Mouse (Mus musculus) CH12.LX (cell line): ENCODE results near the gene Pde4b. TPM values are rescaled to one million over a fixed set of nuclear protein-coding genes. Genes with fewer than 3 reads are reported as not detected.

Source experiments
- DNase-seq: peaks from one replicate; pipeline ENCODE4 v3.0.0-alpha.2; 2013; ENCODE audit errors: extremely low read depth
- H3K27ac ChIP-seq: 2 replicates; pipeline ENCODE4 v1.5.1; 2012; ENCODE audit warnings: low read depth, mild to moderate bottlenecking, control low read depth, moderate library complexity; ENCODE audit not compliant: insufficient read depth
- H3K27me3 ChIP-seq: replicated peaks from 2 replicates; pipeline ENCODE3; 2012; ENCODE audit warnings: inconsistent platforms
- H3K36me3 ChIP-seq, 2 experiments: replicated peaks in 1 of 2; 2 replicates each; pipeline versions ENCODE3 to v1.6.1; 2012; ENCODE audit warnings: inconsistent platforms in 1 of 2, low read length in 1 of 2, mild to moderate bottlenecking in 1 of 2, mixed read lengths in 1 of 2, moderate library complexity in 1 of 2; ENCODE audit not compliant: control insufficient read depth in 1 of 2, insufficient read depth in 1 of 2
- H3K4me1 ChIP-seq, 2 experiments: 2 replicates each; pipeline ENCODE4 v1.6.1; 2012; ENCODE audit warnings: inconsistent platforms in 1 of 2, moderate library complexity in 1 of 2; ENCODE audit not compliant: insufficient read depth in 2 of 2, control insufficient read depth in 1 of 2
- H3K4me2 ChIP-seq: 2 replicates; pipeline ENCODE4 v1.6.1; 2012; ENCODE audit warnings: low read depth, mild to moderate bottlenecking, control low read depth; ENCODE audit not compliant: poor library complexity, insufficient read depth, severe bottlenecking
- H3K4me3 ChIP-seq, 3 experiments: fragments of 150-350 bp in 1 of 3; sonication (generic) in 1 of 3; replicated peaks in 1 of 3; 2 replicates each; pipeline versions ENCODE3 to v1.5.1; 2011 to 2012; ENCODE audit warnings: low read depth in 2 of 3, low read length in 2 of 3, mild to moderate bottlenecking in 2 of 3, moderate library complexity in 2 of 3, control low read depth in 1 of 3, improper control_type of control experiment in 1 of 3, inconsistent platforms in 1 of 3, mixed read lengths in 1 of 3; ENCODE audit not compliant: poor library complexity in 1 of 3
- H3K79me2 ChIP-seq: replicated peaks from 2 replicates; pipeline ENCODE4 v1.6.1; 2012; ENCODE audit warnings: mild to moderate bottlenecking, moderate library complexity; ENCODE audit not compliant: control insufficient read depth, poor library complexity, insufficient read depth, severe bottlenecking; ENCODE audit errors: extremely low read depth
- H3K9ac ChIP-seq: 2 replicates; pipeline ENCODE4 v1.6.1; 2012; ENCODE audit warnings: low read depth, mild to moderate bottlenecking, control low read depth, moderate library complexity; ENCODE audit not compliant: insufficient read depth
- H3K9me3 ChIP-seq: replicated peaks from 2 replicates; pipeline ENCODE3; 2012; ENCODE audit warnings: low read length, inconsistent platforms, mixed read lengths
- BHLHE40 ChIP-seq: IDR thresholded peaks from 2 replicates; pipeline ENCODE4 v1.6.1; 2011; ENCODE audit warnings: mild to moderate bottlenecking, low read depth, low read length, improper control_type of control experiment
- CHD2 ChIP-seq: IDR thresholded peaks from 2 replicates; pipeline ENCODE4 v1.6.1; 2011; ENCODE audit warnings: low read length, improper control_type of control experiment
- E2F4 ChIP-seq: IDR thresholded peaks from 2 replicates; pipeline ENCODE4 v1.6.1; 2011; ENCODE audit warnings: low read depth, low read length, improper control_type of control experiment; ENCODE audit not compliant: insufficient replicate concordance
- ELF1 ChIP-seq: IDR thresholded peaks from 2 replicates; pipeline ENCODE4 v1.6.1; 2014; ENCODE audit warnings: low read depth, mild to moderate bottlenecking, inconsistent platforms, low read length, improper control_type of control experiment
- EP300 ChIP-seq: IDR thresholded peaks from 2 replicates; pipeline ENCODE4 v1.6.1; 2011; ENCODE audit warnings: low read length, improper control_type of control experiment
- ETS1 ChIP-seq: conservative IDR thresholded peaks from 2 replicates; pipeline ENCODE4 v1.6.1; 2012; ENCODE audit warnings: low read depth, mild to moderate bottlenecking, inconsistent platforms, low read length, improper control_type of control experiment, moderate library complexity
- IRF4 ChIP-seq: IDR thresholded peaks from 2 replicates; pipeline ENCODE4 v1.6.1; 2014; ENCODE audit warnings: low read depth, mild to moderate bottlenecking, inconsistent platforms, low read length, improper control_type of control experiment
- JUN ChIP-seq: IDR thresholded peaks from 2 replicates; pipeline ENCODE4 v1.6.1; 2011; ENCODE audit warnings: low read depth, mild to moderate bottlenecking, low read length, improper control_type of control experiment, moderate library complexity; ENCODE audit not compliant: insufficient read depth
- JUND ChIP-seq: conservative IDR thresholded peaks from 2 replicates; pipeline ENCODE4 v1.6.1; 2011; ENCODE audit warnings: low read depth, low read length, improper control_type of control experiment
- MAFK ChIP-seq: IDR thresholded peaks from 2 replicates; pipeline ENCODE4 v1.6.1; 2011; ENCODE audit warnings: low read length, improper control_type of control experiment; ENCODE audit not compliant: insufficient replicate concordance
- MAX ChIP-seq: IDR thresholded peaks from 2 replicates; pipeline ENCODE4 v1.6.1; 2011; ENCODE audit warnings: low read length, improper control_type of control experiment
- MEF2A ChIP-seq: IDR thresholded peaks from 2 replicates; pipeline ENCODE4 v1.6.1; 2014; ENCODE audit warnings: low read depth, mild to moderate bottlenecking, inconsistent platforms, low read length, improper control_type of control experiment, borderline replicate concordance
- MYC ChIP-seq: IDR thresholded peaks from 2 replicates; pipeline ENCODE4 v1.6.1; 2011; ENCODE audit warnings: low read depth, mild to moderate bottlenecking, improper control_type of control experiment, low read length
- NELFE ChIP-seq: IDR thresholded peaks from 2 replicates; pipeline ENCODE4 v1.6.1; 2011; ENCODE audit warnings: low read depth, low read length, improper control_type of control experiment
- NRF1 ChIP-seq: IDR thresholded peaks from 2 replicates; pipeline ENCODE4 v1.6.1; 2014; ENCODE audit warnings: low read depth, mild to moderate bottlenecking, inconsistent platforms, low read length, improper control_type of control experiment, moderate library complexity
- PAX5 ChIP-seq: IDR thresholded peaks from 2 replicates; pipeline ENCODE4 v1.6.1; 2012; ENCODE audit warnings: low read length, inconsistent platforms, mixed read lengths
- POLR2AphosphoS2 ChIP-seq: IDR thresholded peaks from 2 replicates; pipeline ENCODE4 v1.6.1; 2011; ENCODE audit warnings: low read depth, low read length, improper control_type of control experiment
- RAD21 ChIP-seq: IDR thresholded peaks from 2 replicates; pipeline ENCODE4 v1.6.1; 2011; ENCODE audit warnings: low read depth, mild to moderate bottlenecking, low read length, improper control_type of control experiment, moderate library complexity
- RCOR1 ChIP-seq: conservative IDR thresholded peaks from 2 replicates; pipeline ENCODE4 v1.6.1; 2012; ENCODE audit warnings: low read depth, mild to moderate bottlenecking, inconsistent platforms, low read length, improper control_type of control experiment
- TBP ChIP-seq: conservative IDR thresholded peaks from 2 replicates; pipeline ENCODE4 v1.6.1; 2011; ENCODE audit warnings: low read depth, low read length, improper control_type of control experiment
- TCF12 ChIP-seq: IDR thresholded peaks from 2 replicates; pipeline ENCODE4 v1.6.1; 2014; ENCODE audit warnings: low read depth, mild to moderate bottlenecking, inconsistent platforms, low read length, improper control_type of control experiment
- USF2 ChIP-seq: conservative IDR thresholded peaks from 2 replicates; pipeline ENCODE4 v1.6.1; 2011; ENCODE audit warnings: low read depth, low read length, improper control_type of control experiment
- ZC3H11A ChIP-seq: IDR thresholded peaks from 2 replicates; pipeline ENCODE4 v1.6.1; 2012; ENCODE audit warnings: low read depth, mild to moderate bottlenecking, inconsistent platforms, low read length, improper control_type of control experiment
- ZMIZ1 ChIP-seq: IDR thresholded peaks from 2 replicates; pipeline ENCODE4 v1.6.1; 2012; ENCODE audit warnings: low read depth, mild to moderate bottlenecking, inconsistent platforms, low read length, improper control_type of control experiment
- ZNF384 ChIP-seq: IDR thresholded peaks from 2 replicates; pipeline ENCODE4 v1.6.1; 2012; ENCODE audit warnings: low read depth, low read length, improper control_type of control experiment, inconsistent platforms
- dilution Hi-C: fragments of 300-500 bp; cut with MboI; formaldehyde crosslinking; loops from 2 replicates; pipeline ENCODE4 v1.14.3; 2020; ENCODE audit warnings: low sequenced_read_pairs; ENCODE audit not compliant: extremely low pct_unique_long_range_greater_than_20kb, extremely low pct_ligation_motif_present
- in situ Hi-C: fragments of 300-500 bp; cut with MboI; formaldehyde crosslinking; loops from 3 replicates; pipeline ENCODE4 v1.14.3; 2019; ENCODE audit warnings: low sequenced_read_pairs, low pct_ligation_motif_present, low pct_unique_long_range_greater_than_20kb, mixed read lengths
- polyA plus RNA-seq: library from polyadenylated mRNA; unstranded; fragments of >175 nt; gene quantifications from 2 replicates; pipeline ENCODE4 v1.2.1, GENCODE M21; 2012; ENCODE audit warnings: low read depth; ENCODE audit not compliant: insufficient read length
- total RNA-seq, 2 experiments: library from RNA; depleted of rRNA; stranded (reverse); fragments of 300-350 nt in 1 of 2; fragments of >200 nt in 1 of 2; gene quantifications; 2 replicates each; pipeline ENCODE4 v1.2.3; 2012 to 2014

Pde4b gene
- total and polyA plus RNA-seq, 3 experiments: 9.6 to 24.2 (median 21.8) TPM

DNA sequence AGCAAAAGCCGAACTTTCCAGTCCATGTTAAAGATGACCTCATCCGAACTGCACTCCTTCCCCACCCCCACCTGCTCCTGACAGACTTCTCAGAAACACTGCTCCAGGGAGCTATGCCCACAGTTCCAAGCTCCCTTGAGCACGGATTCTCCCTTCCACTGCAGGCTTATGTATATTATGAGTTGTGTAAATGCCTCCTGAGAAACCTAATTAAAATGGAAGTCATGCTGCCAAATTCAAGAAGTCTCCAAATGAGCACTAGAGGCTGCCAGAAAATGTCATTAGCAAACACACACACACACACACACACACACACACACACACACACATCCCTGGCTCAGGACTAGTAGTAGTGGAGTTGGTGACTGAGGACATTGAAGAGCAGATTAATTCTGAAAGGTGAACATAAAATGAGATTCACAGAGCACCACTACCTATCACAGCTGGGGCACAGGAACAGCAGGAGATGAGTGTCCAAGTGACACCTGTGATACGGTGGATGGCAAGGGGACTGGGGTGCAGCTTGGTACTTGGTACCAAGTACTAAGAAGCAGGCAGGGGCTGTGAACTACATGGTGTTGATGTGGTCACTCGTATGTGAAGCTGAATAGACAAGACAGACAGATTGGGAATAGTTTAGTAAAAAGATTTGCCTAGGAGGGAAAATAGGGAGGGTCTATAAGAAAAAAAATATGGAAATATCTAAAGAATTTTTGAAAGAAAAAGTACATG lies 533.0 kb downstream of the Pde4b start:
- H3K9me3 ChIP-seq: no peaks in the 10 kb centered on the region
- no peak overlapping the region for H3K9ac ChIP-seq
- no peak for DNase-seq
- H3K4me3 ChIP-seq: no peak overlapping the region
- in situ Hi-C loops: no loop called here
- no peaks in the 10 kb centered on the region for H3K36me3 ChIP-seq
- H3K27ac ChIP-seq: no peak overlapping the region
- dilution Hi-C loops: no loop called here
- no peaks in the 10 kb centered on the region for H3K27me3 ChIP-seq
- H3K4me2 ChIP-seq: no peak overlapping the region
- no peaks in the 10 kb centered on the region for H3K79me2 ChIP-seq
- peaks cover 33 to 60% of the 10 kb centered on the region in 2 experiments for H3K4me1 ChIP-seq
- no peak for TF ChIP-seq NRF1
- no peak for TF ChIP-seq JUND
- no peak for TF ChIP-seq BHLHE40
- TF ChIP-seq RAD21: no peak
- no peak for TF ChIP-seq MEF2A
- no peak for TF ChIP-seq TCF12
- no peak for TF ChIP-seq ZC3H11A
- TF ChIP-seq NELFE: no peak
- TF ChIP-seq MAFK: no peak
- no peak for TF ChIP-seq POLR2AphosphoS2
- no peak for TF ChIP-seq ELF1
- TF ChIP-seq JUN: no peak
- TF ChIP-seq MAX: no peak
- TF ChIP-seq ZMIZ1: no peak
- TF ChIP-seq IRF4: no peak
- TF ChIP-seq USF2: no peak

DNA sequence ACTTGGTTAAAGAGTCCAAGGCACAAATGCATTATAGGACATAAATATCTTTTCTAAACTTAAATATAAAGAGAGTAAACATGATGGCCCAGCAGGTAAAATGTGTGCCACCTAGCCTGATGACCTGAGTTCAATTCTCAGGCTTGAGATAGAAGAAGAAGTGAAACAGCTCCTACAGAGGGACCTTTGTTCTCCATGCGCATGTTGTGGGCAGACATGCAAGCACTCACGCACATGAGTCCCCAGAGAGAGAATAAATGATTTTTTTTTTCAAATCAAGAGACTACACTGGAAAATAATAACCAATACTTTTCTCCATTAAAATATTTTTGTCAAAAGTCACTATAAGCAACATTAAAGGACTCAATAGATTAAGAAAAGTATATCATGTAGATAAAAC lies 533.8 kb downstream of the Pde4b start:
- no peak overlapping the region for H3K27ac ChIP-seq
- no peak overlapping the region for H3K4me2 ChIP-seq
- H3K9me3 ChIP-seq: no peaks in the 10 kb centered on the region
- DNase-seq: peak; percentile 33
- no peak overlapping the region for H3K9ac ChIP-seq
- dilution Hi-C loops: no loop called here
- H3K79me2 ChIP-seq: no peaks in the 10 kb centered on the region
- H3K4me3 ChIP-seq: no peak overlapping the region
- H3K36me3 ChIP-seq: no peaks in the 10 kb centered on the region
- no peak for TF ChIP-seq POLR2AphosphoS2
- TF ChIP-seq E2F4: no peak
- 0 out of 2 replicates have a peak, but pooled peaks have one; percentile 17 for TF ChIP-seq MEF2A
- peak; percentile 60 for TF ChIP-seq CHD2
- TF ChIP-seq TCF12: 0 out of 2 replicates have a peak, but pooled peaks have one; percentile 21
- no peak for TF ChIP-seq JUN
- TF ChIP-seq TBP: 0 out of 2 replicates have a peak, but pooled peaks have one; percentile 29
- TF ChIP-seq BHLHE40: peak; percentile 95
- TF ChIP-seq JUND: 0 out of 2 replicates have a peak, but pooled peaks have one; percentile 11
- TF ChIP-seq ETS1: peak; percentile 53
- peak; percentile 64 for TF ChIP-seq NRF1
- peak; percentile 79 for TF ChIP-seq MYC
- TF ChIP-seq ZNF384: peak; percentile 92
- TF ChIP-seq IRF4: peak; percentile 87
- peak; percentile 90 for TF ChIP-seq EP300
- TF ChIP-seq MAX: peak; percentile 54; the same call in 1 of the 2 replicates
- TF ChIP-seq RCOR1: 0 out of 2 replicates have a peak, but pooled peaks have one; percentile 58
- no peak for TF ChIP-seq PAX5
- H3K27me3 ChIP-seq: no peaks in the 10 kb centered on the region
- in situ Hi-C loops: no loop called here
- peaks cover 33 to 60% of the 10 kb centered on the region in 2 experiments for H3K4me1 ChIP-seq
